Mouse (Mus musculus) megakaryocyte, embryonic 14.5 days (primary cell): Measurements from ENCODE around the gene Pygb. TPM values are rescaled to one million over a fixed set of nuclear protein-coding genes. Genes with fewer than 3 reads are reported as not detected.

Source experiments
- H3K27me3 ChIP-seq: replicated peaks from 2 replicates; pipeline ENCODE3; 2012; ENCODE audit warnings: inconsistent platforms
- H3K36me3 ChIP-seq: replicated peaks from 2 replicates; pipeline ENCODE3; 2012; ENCODE audit warnings: low read length, inconsistent platforms, mixed read lengths
- H3K4me1 ChIP-seq: 2 replicates; pipeline ENCODE4 v1.6.1; 2012; ENCODE audit warnings: inconsistent platforms
- H3K4me3 ChIP-seq: replicated peaks from 2 replicates; pipeline ENCODE3; 2012; ENCODE audit warnings: moderate library complexity, mild to moderate bottlenecking, inconsistent platforms
- H3K9me3 ChIP-seq: 2 replicates; pipeline ENCODE4 v1.6.1; 2012; ENCODE audit warnings: inconsistent platforms
- FLI1 ChIP-seq: IDR thresholded peaks from 2 replicates; pipeline ENCODE4 v1.6.1; 2012; ENCODE audit warnings: low read length, inconsistent platforms, mixed read lengths
- GATA1 ChIP-seq: IDR thresholded peaks from 3 replicates; pipeline ENCODE4 v1.6.1; 2012; ENCODE audit warnings: mixed read lengths, low read length, inconsistent platforms, borderline replicate concordance
- polyA plus RNA-seq: library from polyadenylated mRNA; stranded (reverse); fragments of >175 nt; gene quantifications from 2 replicates; pipeline ENCODE4 v1.2.3, GENCODE M21; 2012; ENCODE audit warnings: low replicate concordance; ENCODE audit not compliant: insufficient read depth

Pygb gene
- polyA plus RNA-seq, 1 experiment: 43.3 TPM

GRCm38 (mm10) chr2:150820720-150821119 is 34.2 kb downstream of the Pygb start:
- Histone ChIP-seq H3K9me3 (no peaks in the 10 kb centered on the region), H3K4me3 (no peak overlapping the region), H3K27me3 (no peaks in the 10 kb centered on the region), H3K4me1 (peaks cover 33% of the 10 kb centered on the region), H3K36me3 (peaks cover 98% of the 10 kb centered on the region)
- TF ChIP-seq GATA1 (no peak), FLI1 (no peak)

GRCm38 (mm10) chr2:150822987-150823386 is 36.5 kb downstream of the Pygb start:
- Histone ChIP-seq H3K4me1 (peaks cover 33% of the 10 kb centered on the region), H3K9me3 (no peaks in the 10 kb centered on the region), H3K27me3 (no peaks in the 10 kb centered on the region), H3K4me3 (no peak overlapping the region), H3K36me3 (peaks cover 98% of the 10 kb centered on the region)
- TF ChIP-seq GATA1 (no peak), FLI1 (no peak)

- H3K4me3 ChIP-seq: no peak overlapping the region
- H3K27me3 ChIP-seq: no peaks in the 10 kb centered on the region
- H3K9me3 ChIP-seq: no peaks in the 10 kb centered on the region
- TF ChIP-seq GATA1 (no peak), FLI1 (no peak)
- peaks cover 100% of the 10 kb centered on the region for H3K36me3 ChIP-seq
- H3K4me1 ChIP-seq: peaks cover 49% of the 10 kb centered on the region
Observed at GRCm38 (mm10) chr2:150826426-150826825, 39.9 kb downstream of the Pygb start.

GRCm38 (mm10) chr2:150828164-150828563 is 41.6 kb downstream of the Pygb start:
- Histone ChIP-seq H3K4me3 (no peak overlapping the region), H3K27me3 (no peaks in the 10 kb centered on the region), H3K9me3 (no peaks in the 10 kb centered on the region), H3K36me3 (peaks cover 100% of the 10 kb centered on the region), H3K4me1 (peaks cover 33% of the 10 kb centered on the region)
- TF ChIP-seq GATA1 (no peak), FLI1 (no peak)

GRCm38 (mm10) chr2:150828654-150829053 is 42.1 kb downstream of the Pygb start:
- peaks cover 100% of the 10 kb centered on the region for H3K36me3 ChIP-seq
- TF ChIP-seq GATA1: no peak
- TF ChIP-seq FLI1: no peak
- peaks cover 28% of the 10 kb centered on the region for H3K4me1 ChIP-seq
- H3K27me3 ChIP-seq: no peaks in the 10 kb centered on the region
- no peaks in the 10 kb centered on the region for H3K9me3 ChIP-seq
- no peak overlapping the region for H3K4me3 ChIP-seq

GRCm38 (mm10) chr2:150830011-150830410 is 43.5 kb downstream of the Pygb start:
- no peaks in the 10 kb centered on the region for H3K27me3 ChIP-seq
- H3K36me3 ChIP-seq: peaks cover 100% of the 10 kb centered on the region
- TF ChIP-seq FLI1: no peak
- H3K4me1 ChIP-seq: peaks cover 20% of the 10 kb centered on the region
- no peak overlapping the region for H3K4me3 ChIP-seq
- no peaks in the 10 kb centered on the region for H3K9me3 ChIP-seq

- Histone ChIP-seq H3K4me1 (peaks cover 19% of the 10 kb centered on the region), H3K27me3 (no peaks in the 10 kb centered on the region), H3K4me3 (no peak overlapping the region), H3K9me3 (no peaks in the 10 kb centered on the region), H3K36me3 (peaks cover 100% of the 10 kb centered on the region)
- TF ChIP-seq FLI1 (no peak), GATA1 (no peak)
Observed at GRCm38 (mm10) chr2:150830911-150831441, 44.4 kb downstream of the Pygb start.

- H3K4me3 ChIP-seq: no peak overlapping the region
- no peaks in the 10 kb centered on the region for H3K9me3 ChIP-seq
- peaks cover 27% of the 10 kb centered on the region for H3K4me1 ChIP-seq
- TF ChIP-seq GATA1: no peak
- no peak for TF ChIP-seq FLI1
- H3K36me3 ChIP-seq: peaks cover 98% of the 10 kb centered on the region
- no peaks in the 10 kb centered on the region for H3K27me3 ChIP-seq
Observed at GRCm38 (mm10) chr2:150832029-150832428, 45.5 kb downstream of the Pygb start.

GRCm38 (mm10) chr2:150834616-150835015 is 48.1 kb downstream of the Pygb start:
- no peaks in the 10 kb centered on the region for H3K9me3 ChIP-seq
- peaks cover 98% of the 10 kb centered on the region for H3K36me3 ChIP-seq
- no peak overlapping the region for H3K4me3 ChIP-seq
- H3K27me3 ChIP-seq: no peaks in the 10 kb centered on the region
- H3K4me1 ChIP-seq: peaks cover 50% of the 10 kb centered on the region
- TF ChIP-seq GATA1 (no peak), FLI1 (no peak)

- Histone ChIP-seq H3K4me3 (no peak overlapping the region), H3K4me1 (peaks cover 53% of the 10 kb centered on the region), H3K9me3 (no peaks in the 10 kb centered on the region), H3K36me3 (peaks cover 96% of the 10 kb centered on the region), H3K27me3 (no peaks in the 10 kb centered on the region)
- TF ChIP-seq FLI1: no peak
- no peak for TF ChIP-seq GATA1
Observed at GRCm38 (mm10) chr2:150835975-150836374, 49.4 kb downstream of the Pygb start.

- peaks cover 54% of the 10 kb centered on the region for H3K4me1 ChIP-seq
- H3K4me3 ChIP-seq: no peak overlapping the region
- no peak for TF ChIP-seq FLI1
- TF ChIP-seq GATA1: no peak
- no peaks in the 10 kb centered on the region for H3K9me3 ChIP-seq
- no peaks in the 10 kb centered on the region for H3K27me3 ChIP-seq
- H3K36me3 ChIP-seq: peaks cover 94% of the 10 kb centered on the region
Observed at GRCm38 (mm10) chr2:150836906-150837305, 50.4 kb downstream of the Pygb start.
